Mouse (Mus musculus) cortical plate, adult 2 months (tissue): ENCODE data around the gene E130116L18Rik. TPM values are rescaled to one million over a fixed set of nuclear protein-coding genes. Genes with fewer than 3 reads are reported as not detected.
"Not testable (repeated sequence)": the region's sequence is repeated elsewhere in the genome, so short reads cannot be mapped to it uniquely, and the experiment has no call there.

Source experiments
- H3K27ac ChIP-seq: fragments of 200-500 bp; 2 replicates; pipeline ENCODE4 v1.5.1; 2012; ENCODE audit warnings: low read length, control low read depth, inconsistent platforms; ENCODE audit not compliant: insufficient read depth
- H3K4me1 ChIP-seq: fragments of 200-500 bp; 2 replicates; pipeline ENCODE4 v1.6.1; 2011; ENCODE audit warnings: low read length; ENCODE audit not compliant: control insufficient read depth, insufficient read depth
- H3K4me3 ChIP-seq: fragments of 200-500 bp; 2 replicates; pipeline ENCODE4 v1.5.1; 2011; ENCODE audit warnings: mild to moderate bottlenecking, low read length, control low read depth; ENCODE audit not compliant: insufficient read depth
- CTCF ChIP-seq: fragments of 200-500 bp; IDR thresholded peaks from 2 replicates; pipeline ENCODE4 v1.5.1; 2011; ENCODE audit warnings: mild to moderate bottlenecking, control low read depth, low read length; ENCODE audit not compliant: insufficient read depth; ENCODE audit errors: extremely low read depth
- POLR2A ChIP-seq: fragments of 200-500 bp; IDR thresholded peaks from 2 replicates; pipeline ENCODE4 v1.6.1; 2011; ENCODE audit warnings: mild to moderate bottlenecking, low read length, control low read depth; ENCODE audit not compliant: insufficient read depth; ENCODE audit errors: extremely low read depth
- polyA plus RNA-seq: library from polyadenylated mRNA; depleted of rRNA; stranded (reverse); fragments of >200 nt; gene quantifications from 2 replicates; pipeline ENCODE4 v1.2.3, GENCODE M21; 2012

Gene E130116L18Rik
- polyA plus RNA-seq, 1 experiment: not detected

DNA sequence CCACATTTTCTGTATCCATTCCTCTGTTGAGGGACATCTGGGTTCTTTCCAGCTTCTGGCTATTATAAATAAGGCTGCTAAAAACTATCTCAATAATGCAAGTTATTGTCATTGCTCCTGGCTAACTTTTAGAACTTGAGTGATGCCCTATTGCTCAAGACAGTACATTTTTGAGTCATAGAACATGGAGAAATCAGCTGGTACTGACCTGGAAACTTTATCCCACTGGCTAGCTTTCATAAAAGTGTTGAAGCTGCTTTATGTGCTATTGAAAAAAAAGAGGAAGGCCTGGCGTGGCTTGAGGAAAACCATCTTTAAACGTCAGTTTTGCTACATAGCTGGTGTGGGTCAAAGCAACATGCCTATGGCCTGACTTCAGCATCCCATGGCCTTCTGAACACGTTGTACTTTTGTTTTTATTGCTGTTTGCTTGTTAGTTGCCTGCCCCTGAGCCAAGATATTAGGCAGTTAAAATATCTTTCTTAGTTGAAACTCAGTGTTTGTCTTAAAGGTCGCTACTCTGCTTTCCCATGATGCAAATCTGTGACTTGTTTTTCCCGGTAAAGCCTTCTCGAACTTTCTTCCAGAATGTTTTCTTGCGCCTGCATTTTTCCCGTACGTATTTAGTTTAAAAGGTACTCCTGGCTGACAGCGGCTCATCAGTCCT, 23.0 kb upstream of the E130116L18Rik start:
- Histone ChIP-seq H3K4me3 (no peak overlapping the region), H3K4me1 (no peaks in the 10 kb centered on the region), H3K27ac (no peak overlapping the region)
- no peak for TF ChIP-seq POLR2A
- no peak for TF ChIP-seq CTCF

- no peak overlapping the region for H3K27ac ChIP-seq
- TF ChIP-seq CTCF (no peak), POLR2A (no peak)
- H3K4me3 ChIP-seq: no peak overlapping the region
- no peaks in the 10 kb centered on the region for H3K4me1 ChIP-seq
Observed at GRCm38 (mm10) chr5:25243101-25243500, 20.1 kb upstream of the E130116L18Rik start.

DNA sequence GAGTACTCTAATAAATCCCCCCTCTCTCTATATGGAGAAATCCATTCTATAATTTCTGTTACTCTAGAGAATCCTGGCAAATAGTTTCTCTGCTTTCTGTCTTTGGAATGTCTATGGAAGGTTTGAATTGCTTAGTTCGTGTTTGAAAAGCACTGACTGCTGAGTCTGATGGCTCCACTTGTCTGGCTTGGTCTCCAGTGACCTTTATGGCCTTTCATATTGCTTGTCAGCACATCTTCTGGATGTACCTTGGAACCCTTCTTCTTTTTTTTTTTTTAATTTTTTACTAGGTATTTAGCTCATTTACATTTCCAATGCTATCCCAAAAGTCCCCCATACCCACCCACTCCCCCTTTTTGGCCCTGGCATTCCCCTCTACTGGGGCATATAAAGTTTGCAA, 1.4 kb upstream of the E130116L18Rik start:
- not testable (repeated sequence) for H3K4me3 ChIP-seq, H3K27ac ChIP-seq, H3K4me1 ChIP-seq

- Histone ChIP-seq H3K27ac (peak within 1 kb of the TSS; percentile 94; the same call in 1 of the 2 replicates), H3K4me1 (peaks cover 2% of the 10 kb centered on the region; the same call in 1 of the 2 replicates), H3K4me3 (peak within 1 kb of the TSS; percentile 50)
- TF ChIP-seq POLR2A (no peak), CTCF (no peak)
Observed at GRCm38 (mm10) chr5:25221604-25222003, 1.3 kb downstream of the E130116L18Rik start, which contains the start of gene Galnt11. Gene Galnt11, plus strand, starts transcription at chr5:25221904.

DNA sequence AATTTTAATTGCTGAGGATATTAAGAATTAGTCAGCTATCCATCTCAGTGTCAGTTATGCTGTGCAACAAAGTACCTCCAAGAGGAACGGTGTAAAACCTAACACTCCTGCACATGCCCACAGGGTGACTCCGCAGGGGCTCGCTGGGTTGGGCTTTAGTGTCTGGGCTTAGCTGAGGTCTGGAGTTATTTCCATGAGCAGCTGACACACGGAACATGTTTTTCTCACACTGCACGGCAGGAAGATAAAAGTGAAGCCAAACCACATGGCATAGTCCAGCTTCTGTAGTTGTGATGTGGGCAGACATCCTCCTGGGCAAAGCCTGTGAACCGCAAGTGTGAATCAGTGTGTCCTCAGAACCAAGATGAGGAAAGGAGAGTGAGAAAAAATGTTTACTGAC, 7.9 kb downstream of the E130116L18Rik start:
- H3K27ac ChIP-seq: no peak overlapping the region
- H3K4me3 ChIP-seq: no peak overlapping the region
- TF ChIP-seq CTCF: no peak
- TF ChIP-seq POLR2A: no peak
- no peaks in the 10 kb centered on the region for H3K4me1 ChIP-seq

- H3K4me3 ChIP-seq, H3K27ac ChIP-seq, H3K4me1 ChIP-seq: not testable (repeated sequence)
Observed at GRCm38 (mm10) chr5:25213216-25213615, 9.7 kb downstream of the E130116L18Rik start.

DNA sequence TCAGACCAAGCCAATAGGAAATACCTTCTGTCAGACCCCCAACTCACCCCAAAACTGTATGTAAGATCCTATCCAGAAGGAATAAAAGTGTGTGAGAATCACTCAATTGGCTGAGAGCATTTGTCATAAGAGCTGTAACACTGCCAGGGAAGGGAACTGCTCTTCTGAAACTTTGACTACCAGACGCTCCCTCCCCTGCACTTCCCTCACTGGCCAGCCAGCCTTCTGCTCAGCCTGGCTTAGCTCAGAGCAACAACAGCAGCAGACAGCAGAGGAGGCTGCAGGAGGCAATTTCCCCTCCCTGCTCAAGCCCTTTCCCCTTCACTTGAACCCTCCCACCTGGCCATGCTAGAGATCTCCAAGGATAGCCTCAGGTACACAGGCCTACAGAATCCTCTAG, 11.1 kb downstream of the E130116L18Rik start:
- Histone ChIP-seq H3K4me3 (no peak overlapping the region), H3K4me1 (no peaks in the 10 kb centered on the region), H3K27ac (no peak overlapping the region)
- TF ChIP-seq POLR2A (no peak), CTCF (no peak)

DNA sequence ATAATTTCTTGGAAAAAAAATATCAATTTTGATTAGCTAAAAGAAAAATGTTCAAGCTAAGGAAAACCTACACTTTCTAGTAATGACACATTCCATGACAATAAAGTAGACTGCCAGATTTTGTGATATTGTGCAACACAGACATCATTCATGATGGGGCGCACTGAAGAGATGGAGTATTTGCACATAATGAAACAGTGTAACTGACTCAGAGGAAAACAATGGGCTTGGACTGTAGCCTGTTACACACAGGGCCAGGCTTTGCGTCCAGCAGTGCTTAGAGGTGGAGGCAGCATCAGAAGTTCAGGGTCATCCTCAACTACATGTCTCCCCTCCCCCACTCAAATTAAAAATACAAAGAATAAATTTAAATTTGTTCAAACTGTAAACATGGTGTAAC, 32.4 kb downstream of the E130116L18Rik start:
- no peak overlapping the region for H3K4me3 ChIP-seq
- no peak overlapping the region for H3K27ac ChIP-seq
- H3K4me1 ChIP-seq: no peaks in the 10 kb centered on the region
- TF ChIP-seq CTCF (no peak), POLR2A (no peak)

GRCm38 (mm10) chr5:25188802-25189201, 34.2 kb downstream of the E130116L18Rik start:
- no peak for TF ChIP-seq POLR2A
- TF ChIP-seq CTCF: peak; percentile 40
- H3K4me3 ChIP-seq: no peak overlapping the region
- no peaks in the 10 kb centered on the region for H3K4me1 ChIP-seq
- H3K27ac ChIP-seq: no peak overlapping the region

- H3K27ac ChIP-seq: no peak overlapping the region
- no peaks in the 10 kb centered on the region for H3K4me1 ChIP-seq
- H3K4me3 ChIP-seq: no peak overlapping the region
- TF ChIP-seq POLR2A: no peak
- TF ChIP-seq CTCF: no peak
Observed at GRCm38 (mm10) chr5:25187727-25188126, 35.2 kb downstream of the E130116L18Rik start.
